Mouse (Mus musculus) brown adipose tissue, adult 24 weeks (tissue): ENCODE measurements around the gene Gna12. TPM values are rescaled to one million over a fixed set of nuclear protein-coding genes. Genes with fewer than 3 reads are reported as not detected.
A peak's percentile ranks its signal among the peaks of the same experiment; 100 is the strongest.

Experiments
- H3K27ac ChIP-seq: fragments of 200-500 bp; replicated peaks from 2 replicates; pipeline ENCODE4 v1.5.1; 2012; ENCODE audit warnings: low read depth, mild to moderate bottlenecking, low read length
- H3K4me1 ChIP-seq: fragments of 200-500 bp; 2 replicates; pipeline ENCODE4 v1.6.1; 2012; ENCODE audit warnings: low read length, mixed read lengths; ENCODE audit not compliant: control insufficient read depth, insufficient read depth, insufficient read length
- H3K4me3 ChIP-seq: fragments of 200-500 bp; 2 replicates; pipeline ENCODE4 v1.5.1; 2012; ENCODE audit warnings: low read depth, mild to moderate bottlenecking, low read length, moderate library complexity; ENCODE audit not compliant: insufficient read depth
- polyA plus RNA-seq: library from polyadenylated mRNA; stranded (reverse); fragments of >200 nt; gene quantifications from 2 replicates; pipeline ENCODE4 v1.2.4, GENCODE M21; 2012; ENCODE audit not compliant: missing spikeins, insufficient read depth, insufficient read length

Gene Gna12
- polyA plus RNA-seq, 1 experiment = 44.5 TPM

DNA sequence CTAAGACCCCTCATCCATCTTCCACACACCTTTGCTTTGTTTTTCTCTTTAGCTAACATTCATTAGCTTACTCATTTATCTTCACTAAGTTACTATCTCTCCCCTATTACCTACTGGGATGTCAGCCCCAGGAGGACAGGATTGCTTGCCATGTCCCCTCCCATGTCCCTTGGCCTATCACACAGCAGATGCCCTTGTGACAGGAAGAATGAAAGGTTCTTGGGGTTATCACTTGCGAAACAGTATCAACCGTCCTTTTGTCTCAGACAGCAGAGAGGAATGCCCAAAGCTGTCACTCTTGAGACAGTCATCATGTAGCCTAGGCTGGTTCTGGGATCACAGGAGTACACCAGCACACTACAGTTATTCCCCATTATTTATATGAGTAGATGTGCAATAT, 35.1 kb downstream of the Gna12 start:
- H3K27ac ChIP-seq = peak overlapping the region; percentile 62; the same call in 1 of the 2 replicates
- H3K4me3 ChIP-seq = no peak overlapping the region
- peaks cover 56% of the 10 kb centered on the region for H3K4me1 ChIP-seq

DNA sequence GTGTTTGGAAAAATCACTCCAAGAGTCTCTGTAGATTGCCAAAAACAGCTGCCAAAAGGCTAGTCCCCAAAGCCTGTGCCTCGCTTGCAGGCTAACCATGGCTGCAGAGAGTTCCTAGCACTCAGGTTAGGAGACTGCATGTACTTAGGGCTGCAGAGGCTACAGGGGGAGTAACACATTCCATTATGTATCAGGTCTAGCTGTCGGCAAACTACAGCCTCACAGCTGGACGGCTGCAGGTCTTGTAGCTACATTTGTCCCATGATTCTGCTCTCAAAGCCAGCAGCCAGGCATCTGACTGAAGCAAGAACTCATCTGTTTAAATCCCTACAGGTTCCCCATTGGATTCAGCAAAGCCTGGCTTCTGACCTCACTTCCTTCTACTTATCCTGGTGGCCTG, 35.5 kb downstream of the Gna12 start:
- 0 out of 2 replicates have a peak overlapping the region, but pooled peaks have one; percentile 62 for H3K27ac ChIP-seq
- no peak overlapping the region for H3K4me3 ChIP-seq
- H3K4me1 ChIP-seq = peaks cover 56% of the 10 kb centered on the region

DNA sequence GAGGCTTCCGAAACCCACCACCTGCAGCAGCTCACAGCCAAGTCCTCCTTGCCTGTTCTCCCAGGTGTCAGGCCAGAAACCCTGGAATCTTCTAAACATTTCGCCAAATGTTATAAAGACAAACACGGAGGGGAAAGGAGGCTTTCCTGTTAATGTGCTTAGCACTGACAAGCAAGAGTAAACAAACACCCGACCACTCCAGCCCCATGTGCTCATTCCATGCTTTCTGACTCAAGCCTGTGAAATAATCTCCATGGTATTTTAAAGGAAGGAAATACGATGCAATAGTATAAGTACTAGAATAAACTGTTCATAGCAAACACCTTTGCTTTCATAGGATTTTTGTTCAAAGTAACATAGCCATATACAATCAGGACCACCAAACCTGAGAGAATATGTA, 38.0 kb downstream of the Gna12 start:
- peak overlapping the region; percentile 75 for H3K27ac ChIP-seq
- no peak overlapping the region for H3K4me3 ChIP-seq
- H3K4me1 ChIP-seq = peaks cover 55% of the 10 kb centered on the region

DNA sequence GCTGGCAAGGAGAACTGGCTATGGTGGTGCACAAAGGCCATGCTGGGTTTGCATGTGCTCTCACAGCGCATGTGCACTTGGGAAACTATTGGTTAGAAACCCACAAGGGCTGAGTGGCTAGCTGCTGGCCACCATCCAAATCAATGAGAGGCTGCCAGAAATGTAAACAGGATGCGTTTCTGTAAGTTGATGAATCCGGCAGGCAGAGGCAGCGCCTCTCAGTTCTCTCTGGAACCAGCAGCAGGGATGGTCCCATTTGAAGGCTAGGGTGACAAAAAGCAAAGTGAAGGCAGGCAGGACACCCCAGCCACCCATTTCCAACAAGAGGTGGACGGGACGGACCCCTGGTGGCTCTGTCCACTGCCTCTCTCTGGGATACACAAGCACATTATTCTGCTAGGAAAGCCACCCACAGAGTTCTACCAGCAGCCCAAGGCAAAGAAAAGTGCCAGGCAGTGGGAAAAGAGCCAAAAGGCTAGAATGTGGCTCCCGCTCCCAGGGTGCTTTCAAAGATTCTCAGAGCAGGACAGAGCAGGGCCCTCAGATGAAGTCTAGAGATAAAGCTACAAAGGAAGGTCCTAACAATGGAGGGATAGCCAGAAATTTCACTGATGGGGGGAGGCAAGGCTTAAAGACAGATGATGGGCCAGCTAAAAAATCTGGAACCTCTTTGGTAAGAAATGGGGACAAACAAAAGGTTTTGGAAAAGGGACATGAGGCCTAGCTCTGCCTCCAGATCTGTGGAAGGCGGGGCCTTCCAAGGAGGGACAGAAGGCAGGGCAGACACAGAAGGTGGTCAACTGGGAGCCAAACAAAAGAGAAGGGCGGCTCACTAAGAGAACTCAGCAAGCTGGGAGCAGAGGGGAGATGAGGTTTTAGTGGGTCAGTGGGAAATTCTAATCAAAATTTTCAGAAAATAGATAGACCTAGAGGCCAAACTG, 39.0 kb downstream of the Gna12 start:
- Histone ChIP-seq H3K27ac (peak overlapping the region; percentile 75), H3K4me1 (peaks cover 48% of the 10 kb centered on the region), H3K4me3 (no peak overlapping the region)

DNA sequence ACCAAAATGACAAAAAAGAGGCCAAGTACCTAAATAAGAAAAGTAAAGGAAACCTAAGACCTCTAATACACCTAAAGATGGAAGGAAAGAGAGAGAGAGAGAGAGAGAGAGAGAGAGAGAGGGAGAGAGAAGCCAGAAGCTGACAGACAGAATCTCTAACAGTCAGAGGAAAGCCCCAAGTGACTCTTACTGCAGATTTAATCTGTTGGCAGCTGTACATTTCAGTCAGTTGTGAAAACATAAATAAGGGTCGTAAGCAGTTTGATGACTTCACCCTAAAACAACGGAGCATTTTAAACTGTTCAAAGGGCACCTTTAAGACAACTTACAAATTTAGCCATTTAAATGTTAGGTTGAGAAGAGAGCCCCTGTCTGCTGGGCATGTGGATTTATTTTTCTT, 39.8 kb downstream of the Gna12 start:
- H3K27ac ChIP-seq = peak overlapping the region; percentile 49
- no peak overlapping the region for H3K4me3 ChIP-seq
- peaks cover 50% of the 10 kb centered on the region for H3K4me1 ChIP-seq

DNA sequence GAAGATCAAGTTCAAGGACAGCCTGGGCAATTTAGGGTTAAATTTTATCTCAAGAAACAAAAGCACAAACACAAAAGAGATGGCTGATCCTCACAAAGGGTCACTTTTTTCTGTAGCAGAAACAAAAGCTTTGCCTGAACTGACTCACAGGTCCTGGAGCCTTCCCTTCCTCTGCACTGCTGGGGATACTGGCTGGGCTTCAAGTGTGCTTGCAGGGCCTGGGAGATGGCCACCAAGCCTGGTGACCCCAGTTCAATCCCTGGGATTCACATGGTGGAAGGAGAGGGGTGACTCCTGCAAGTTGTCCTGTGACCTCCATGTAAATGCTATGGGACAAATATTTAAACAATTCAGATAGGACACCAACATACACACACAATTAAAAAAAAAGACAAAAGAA, 40.7 kb downstream of the Gna12 start:
- H3K4me1 ChIP-seq = peaks cover 42% of the 10 kb centered on the region
- peak overlapping the region; percentile 1; the same call in 1 of the 2 replicates for H3K27ac ChIP-seq
- H3K4me3 ChIP-seq = no peak overlapping the region

DNA sequence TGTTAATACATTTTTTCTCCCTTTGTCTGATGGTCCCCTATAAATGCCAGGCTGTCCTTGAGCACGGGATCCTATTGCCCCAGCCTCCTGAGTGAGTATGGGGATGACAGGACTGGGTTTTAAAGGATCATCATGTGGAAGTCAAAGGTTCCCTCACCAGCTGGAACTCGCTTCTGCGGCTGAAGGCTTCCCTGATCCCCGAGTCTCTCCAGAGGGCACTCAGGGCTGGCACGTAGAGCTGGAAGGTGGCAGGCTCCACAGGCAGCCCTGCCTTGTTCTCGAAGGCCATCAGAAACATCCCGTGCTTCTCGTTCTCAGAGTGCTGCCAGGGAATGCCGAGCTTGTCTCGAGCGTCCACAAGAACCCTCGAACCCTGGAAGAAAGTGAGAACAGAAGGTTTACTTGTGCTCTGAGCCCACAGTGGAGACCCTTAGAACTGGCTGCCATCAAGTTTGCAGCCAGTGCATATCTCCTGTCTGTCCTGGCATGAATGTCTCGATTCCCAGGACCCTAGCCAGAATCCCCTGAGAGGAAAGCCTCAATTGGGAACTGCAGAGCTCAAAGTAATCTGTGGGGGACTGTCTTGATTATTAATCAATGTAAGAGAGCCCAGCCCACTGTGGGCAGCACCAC, 44.9 kb downstream of the Gna12 start:
- no peak overlapping the region for H3K27ac ChIP-seq
- peaks cover 17% of the 10 kb centered on the region for H3K4me1 ChIP-seq
- no peak overlapping the region for H3K4me3 ChIP-seq

DNA sequence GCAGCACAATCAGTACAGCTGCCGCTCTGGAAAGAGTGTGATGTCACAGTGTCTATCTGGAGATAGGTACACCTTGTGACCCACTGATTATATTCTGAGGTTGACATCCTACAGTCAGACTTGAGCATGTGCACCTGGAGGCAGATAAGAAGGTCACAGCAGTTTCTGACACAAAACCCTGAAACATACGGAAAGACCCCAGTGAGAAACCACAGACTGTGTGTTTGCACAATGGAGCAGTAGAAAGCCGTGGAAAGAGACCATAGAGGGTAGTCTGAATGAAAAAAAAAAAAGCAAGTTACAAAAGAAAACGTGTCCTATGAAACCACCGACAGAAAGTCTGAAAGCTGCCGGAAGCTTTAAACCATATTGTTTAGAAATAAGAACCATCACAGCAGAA, 45.9 kb downstream of the Gna12 start:
- no peak overlapping the region for H3K4me3 ChIP-seq
- no peak overlapping the region for H3K27ac ChIP-seq
- peaks cover 13% of the 10 kb centered on the region for H3K4me1 ChIP-seq

DNA sequence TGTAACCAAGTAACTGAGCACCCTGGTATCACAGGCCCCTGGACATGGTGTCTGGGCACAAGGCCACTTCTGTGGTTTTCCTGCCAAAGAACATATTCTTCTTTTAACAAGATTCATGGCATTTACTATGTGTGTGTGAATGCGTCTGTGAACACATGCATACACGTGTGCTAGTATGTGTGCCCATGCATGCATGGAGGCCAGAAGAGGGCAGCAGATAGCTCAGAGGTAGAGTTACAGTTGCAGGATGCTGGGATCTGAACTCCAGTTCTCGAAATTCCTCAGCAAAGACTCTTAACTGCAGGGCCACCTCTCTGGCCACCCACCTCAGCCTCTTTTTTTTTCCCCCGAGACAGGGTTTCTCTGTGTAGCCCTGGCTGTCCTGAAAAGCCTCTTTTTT, 46.7 kb downstream of the Gna12 start:
- H3K27ac ChIP-seq = no peak overlapping the region
- H3K4me1 ChIP-seq = peaks cover 7% of the 10 kb centered on the region
- H3K4me3 ChIP-seq = no peak overlapping the region

DNA sequence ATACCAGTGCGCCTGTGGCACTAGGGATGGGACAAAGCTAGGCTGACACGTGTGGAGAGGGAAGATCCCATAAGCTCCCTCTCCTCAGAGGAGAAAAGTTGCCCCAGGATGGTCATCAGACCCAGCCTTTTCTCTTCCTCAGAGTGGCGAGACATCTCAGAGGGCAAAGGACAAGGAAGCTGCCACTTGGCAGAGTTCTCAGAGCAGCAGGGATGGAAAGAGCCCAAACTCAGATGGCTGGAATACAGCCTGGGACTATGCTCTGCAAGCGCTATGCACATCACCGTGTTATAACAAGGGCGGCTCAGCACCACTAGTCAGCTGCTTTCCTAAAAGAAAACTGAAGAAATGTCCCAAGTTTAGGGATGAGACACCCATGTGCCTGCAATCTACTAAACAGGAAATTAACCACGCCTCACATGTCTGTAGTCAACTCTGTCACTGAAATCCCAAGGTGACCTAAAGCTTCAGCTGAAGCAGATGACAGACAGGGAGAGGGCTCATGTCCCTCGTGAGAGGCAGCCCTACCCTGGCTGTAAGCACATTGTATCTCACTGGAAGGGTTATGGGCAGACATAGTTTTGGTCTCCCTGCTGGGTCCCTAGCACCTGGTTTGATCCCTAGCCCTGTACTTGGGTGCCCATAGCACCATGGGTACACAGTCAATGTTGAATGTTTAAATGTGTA, 48.2 kb downstream of the Gna12 start:
- H3K4me3 ChIP-seq = no peak overlapping the region
- H3K27ac ChIP-seq = no peak overlapping the region
- peaks cover 2% of the 10 kb centered on the region; the same call in 1 of the 2 replicates for H3K4me1 ChIP-seq

DNA sequence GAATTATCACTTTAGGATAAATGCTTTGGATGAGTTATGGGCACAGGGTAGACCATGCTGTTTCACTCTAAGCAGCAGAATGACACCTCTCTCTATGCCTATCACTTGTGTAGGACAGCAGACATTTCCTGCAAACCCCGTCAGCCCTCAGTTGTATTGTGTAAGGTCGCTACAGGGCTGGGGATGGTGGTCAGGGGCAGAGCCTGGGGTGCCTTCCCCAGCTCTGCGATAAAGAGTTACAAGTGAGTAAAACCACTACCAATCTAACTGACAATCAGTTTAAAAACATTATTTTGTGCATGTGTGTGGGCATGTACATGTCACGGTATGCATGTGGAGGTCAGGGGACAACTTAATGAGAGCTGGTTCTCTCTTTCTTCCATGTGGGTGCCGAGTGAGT, 49.1 kb downstream of the Gna12 start:
- Histone ChIP-seq H3K4me1 (peaks cover 2% of the 10 kb centered on the region; the same call in 1 of the 2 replicates), H3K27ac (no peak overlapping the region), H3K4me3 (no peak overlapping the region)

DNA sequence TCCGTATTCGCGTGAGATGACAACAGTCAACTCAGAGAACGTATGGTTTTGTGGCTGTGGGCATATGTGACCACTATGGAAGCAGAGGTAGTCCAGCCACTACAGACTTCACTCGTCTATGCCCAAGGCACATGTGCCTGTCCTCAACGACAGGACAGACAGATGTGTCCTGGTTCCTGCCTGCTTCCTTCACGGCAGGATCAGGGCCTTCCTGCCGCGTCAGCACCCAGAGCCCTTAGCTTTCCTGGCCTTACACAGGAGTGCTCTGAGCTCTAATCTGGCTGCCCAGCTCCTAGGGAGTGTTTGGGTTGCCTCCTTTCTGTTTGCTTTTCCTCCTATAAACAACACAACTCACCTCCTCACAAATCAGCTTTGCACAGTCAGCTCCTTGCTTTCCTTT, 53.3 kb downstream of the Gna12 start:
- Histone ChIP-seq H3K4me1 (peaks cover 8% of the 10 kb centered on the region), H3K27ac (peak overlapping the region; percentile 35), H3K4me3 (no peak overlapping the region)

DNA sequence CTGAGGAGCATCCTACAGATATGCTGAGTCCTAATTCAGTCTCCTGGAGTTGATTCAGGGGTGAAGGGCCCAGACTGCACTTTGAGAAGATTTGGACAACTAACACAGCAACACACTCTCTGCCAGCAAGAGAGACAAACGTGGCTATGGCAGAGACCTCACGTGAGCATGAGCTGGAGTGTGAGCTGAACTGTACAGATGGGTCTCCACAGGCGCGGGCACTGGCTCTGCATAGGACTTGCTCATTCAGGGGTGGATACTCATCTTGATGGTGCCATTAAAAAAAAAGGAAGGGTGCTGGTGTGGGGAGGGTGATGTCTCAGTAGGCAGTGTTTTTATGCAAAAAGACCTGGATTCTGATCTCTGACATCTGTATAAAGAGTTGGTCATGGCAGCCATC, 55.1 kb downstream of the Gna12 start:
- no peak overlapping the region for H3K27ac ChIP-seq
- H3K4me3 ChIP-seq = no peak overlapping the region
- H3K4me1 ChIP-seq = peaks cover 13% of the 10 kb centered on the region

DNA sequence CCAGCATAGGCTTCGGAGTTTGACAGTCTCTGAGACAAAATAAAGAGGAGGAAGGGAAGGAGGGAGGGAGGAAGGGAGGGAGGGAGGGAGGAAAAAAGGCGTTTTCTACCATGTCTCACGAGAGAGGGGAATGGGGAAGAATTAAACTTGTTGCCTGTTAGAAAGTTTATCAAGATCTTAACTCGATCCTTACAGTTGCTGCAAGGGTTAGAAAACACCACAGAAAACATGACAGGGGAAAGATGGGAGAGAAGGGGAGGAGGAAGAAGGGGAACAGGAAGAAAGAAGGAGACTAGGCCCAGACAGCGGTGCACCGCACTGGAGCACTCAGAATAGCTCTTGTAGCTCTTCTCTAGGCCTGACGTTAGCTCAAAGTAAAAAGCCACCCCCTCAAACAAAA, 58.1 kb downstream of the Gna12 start:
- Histone ChIP-seq H3K4me3 (no peak overlapping the region), H3K4me1 (peaks cover 23% of the 10 kb centered on the region), H3K27ac (peak overlapping the region; percentile 86)

DNA sequence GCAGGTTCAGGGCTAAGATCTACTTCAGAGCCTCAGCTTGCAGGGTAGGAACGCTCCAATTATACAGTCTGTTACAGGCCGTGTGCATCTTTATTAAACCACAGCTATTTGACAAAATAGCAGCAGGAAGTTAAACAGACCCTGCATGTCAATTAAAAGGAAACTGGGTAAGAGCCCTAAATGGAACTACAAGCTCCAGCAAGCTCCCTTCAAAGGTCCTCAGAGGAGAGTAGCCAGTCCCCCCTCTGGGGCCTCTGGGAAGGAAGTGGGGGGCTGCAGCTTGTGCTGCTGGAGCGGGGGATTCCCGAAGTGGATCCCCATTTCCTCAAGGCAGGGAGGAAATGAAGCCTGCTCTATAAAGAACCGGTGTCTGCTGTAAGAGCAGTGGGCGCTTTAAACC, 58.6 kb downstream of the Gna12 start:
- Histone ChIP-seq H3K4me3 (no peak overlapping the region), H3K4me1 (peaks cover 26% of the 10 kb centered on the region), H3K27ac (peak overlapping the region; percentile 86)
